Mouse (Mus musculus) brain, embryonic 14.5 days (tissue): ENCODE data around the gene Col7a1. TPM values are rescaled to one million over a fixed set of nuclear protein-coding genes. Genes with fewer than 3 reads are reported as not detected.

Experiments used
- DNase-seq: peaks from one replicate; pipeline ENCODE4 v3.0.0-alpha.2; 2011; ENCODE audit warnings: low read depth
- CTCF ChIP-seq: fragments of 200-500 bp; IDR thresholded peaks from 2 replicates; pipeline ENCODE4 v1.5.1; 2012; ENCODE audit warnings: inconsistent platforms, mild to moderate bottlenecking, moderate library complexity, borderline replicate concordance; ENCODE audit not compliant: insufficient read depth, insufficient read length; ENCODE audit errors: extremely low read depth
- POLR2A ChIP-seq: fragments of 200-500 bp; IDR thresholded peaks from 2 replicates; pipeline ENCODE4 v1.6.1; 2012; ENCODE audit warnings: mild to moderate bottlenecking, inconsistent platforms, borderline replicate concordance; ENCODE audit not compliant: poor library complexity, insufficient read depth, insufficient read length, severe bottlenecking; ENCODE audit errors: extremely low read depth
- polyA plus RNA-seq: library from polyadenylated mRNA; depleted of rRNA; stranded (reverse); fragments of >200 nt; gene quantifications from 2 replicates; pipeline ENCODE4 v1.2.3, GENCODE M21; 2012; rRNA removed

The Col7a1 gene
- polyA plus RNA-seq, 1 experiment, result 8.3 TPM

- no peak for DNase-seq
- no peak for TF ChIP-seq CTCF
- TF ChIP-seq POLR2A, result no peak
Measured at GRCm38 (mm10) chr9:109028421-109028820, 75.0 kb downstream of the Col7a1 start.

GRCm38 (mm10) chr9:109028919-109029318 is 75.5 kb downstream of the Col7a1 start:
- DNase-seq, result no peak
- TF ChIP-seq POLR2A (no peak), CTCF (no peak)

GRCm38 (mm10) chr9:109030312-109030711 is 76.9 kb downstream of the Col7a1 start:
- DNase-seq, result no peak
- TF ChIP-seq POLR2A (no peak), CTCF (no peak)

- DNase-seq, result no peak
- TF ChIP-seq POLR2A, result no peak
- no peak for TF ChIP-seq CTCF
Measured at GRCm38 (mm10) chr9:109031001-109031400, 77.6 kb downstream of the Col7a1 start.

GRCm38 (mm10) chr9:109031686-109032085 is 78.3 kb downstream of the Col7a1 start:
- DNase-seq, result no peak
- TF ChIP-seq POLR2A, result no peak
- no peak for TF ChIP-seq CTCF

GRCm38 (mm10) chr9:109032435-109032834 is 79.0 kb downstream of the Col7a1 start:
- no peak for TF ChIP-seq CTCF
- no peak for TF ChIP-seq POLR2A
- DNase-seq, result no peak

Other genes starting within 250 kb of the Col7a1 start
- 352 and 472 TPM in 2 replicates for gene Ip6k2, start 169.8 kb upstream of the Col7a1 start, polyA plus RNA-seq
- 34.3 and 38.5 TPM in 2 replicates for gene Nckipsd, start 145.2 kb upstream of the Col7a1 start, polyA plus RNA-seq
- 110 and 130 TPM in 2 replicates for gene Celsr3, start 127.3 kb upstream of the Col7a1 start, polyA plus RNA-seq
- 22.4 and 23.1 TPM in 2 replicates for gene Slc26a6, start 100.3 kb upstream of the Col7a1 start, polyA plus RNA-seq
- gene Tmem89, start 39.0 kb upstream of the Col7a1 start, polyA plus RNA-seq, result 0.76 and 0.88 TPM in 2 replicates
- gene Uqcrc1, start 17.0 kb upstream of the Col7a1 start, polyA plus RNA-seq, result 363 and 420 TPM in 2 replicates
- gene Ucn2, start 32.4 kb downstream of the Col7a1 start, polyA plus RNA-seq, result 0.75 and 0.96 TPM in 2 replicates
- 32.0 and 35.3 TPM in 2 replicates for gene Pfkfb4, start 38.2 kb downstream of the Col7a1 start, polyA plus RNA-seq
- 78.6 and 83.1 TPM in 2 replicates for gene Shisa5, start 85.0 kb downstream of the Col7a1 start, polyA plus RNA-seq
- gene Trex1, start 106.1 kb downstream of the Col7a1 start, polyA plus RNA-seq, result 48.3 and 61.0 TPM in 2 replicates
- 41.6 and 43.6 TPM in 2 replicates for gene Atrip, start 120.5 kb downstream of the Col7a1 start, polyA plus RNA-seq
- gene Ccdc51, start 128.9 kb downstream of the Col7a1 start, polyA plus RNA-seq, result 9.7 and 12.5 TPM in 2 replicates
- 161 and 195 TPM in 2 replicates for gene Tma7, start 129.0 kb downstream of the Col7a1 start, polyA plus RNA-seq
- gene Plxnb1, start 141.8 kb downstream of the Col7a1 start, polyA plus RNA-seq, result 67.5 and 82.1 TPM in 2 replicates
- gene Fbxw21, start 208.5 kb downstream of the Col7a1 start, polyA plus RNA-seq, result not detected in 2 replicates
- gene Fbxw13, start 242.4 kb downstream of the Col7a1 start, polyA plus RNA-seq, result not detected in 2 replicates